Mouse (Mus musculus) adrenal gland, adult 8-10 months (tissue): ENCODE results near the gene Slc35f2. TPM values are rescaled to one million over a fixed set of nuclear protein-coding genes. Genes with fewer than 3 reads are reported as not detected.

Experiments
- DNase-seq: peaks from one replicate; pipeline ENCODE4 v3.0.0; 2022
- total RNA-seq, 4 experiments: library from RNA; stranded (reverse); gene quantifications; 2 replicates each; pipeline ENCODE4 v1.2.4; 2022

Slc35f2 gene
- total RNA-seq: 1 to 10 TPM; 1.2 to 3.3 (median 2.5) TPM

DNA sequence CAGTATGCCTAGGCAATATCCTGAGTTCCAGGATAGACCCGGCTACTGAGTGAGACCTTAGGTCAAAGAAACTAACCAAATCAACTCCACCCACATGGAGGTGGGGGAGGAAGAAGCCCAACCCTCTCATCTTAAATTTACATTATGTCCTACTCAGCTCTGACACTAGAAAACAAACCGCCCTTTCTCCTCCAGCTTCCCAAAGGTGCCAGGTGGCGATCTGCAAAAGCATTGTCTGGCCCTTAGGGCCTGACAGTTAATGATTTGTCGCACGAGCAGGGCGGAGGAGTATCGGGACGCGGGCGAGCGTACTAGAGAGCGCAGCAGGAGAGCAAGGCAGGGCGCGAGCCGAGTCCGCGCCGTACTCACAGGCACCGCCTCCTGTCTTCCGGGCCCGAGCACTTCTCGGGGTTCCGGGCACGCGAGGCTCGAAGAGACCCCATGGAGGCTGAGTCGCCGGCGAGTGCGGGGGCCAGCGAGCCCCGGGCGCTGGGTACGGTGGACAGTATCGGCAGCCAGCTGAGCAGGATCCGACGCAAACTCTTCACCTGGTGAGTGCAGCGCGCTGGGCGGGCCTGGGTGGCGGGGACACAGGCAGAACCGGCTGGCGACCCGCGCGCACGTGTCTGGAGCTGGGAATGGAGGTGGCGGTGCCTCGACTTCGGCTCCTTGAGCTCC lies at the start of gene Slc35f2:
TSS of gene Slc35f2 (plus strand) at position 195 of the 678 bp plus-strand sequence.
- peak; percentile 3 for DNase-seq

DNA sequence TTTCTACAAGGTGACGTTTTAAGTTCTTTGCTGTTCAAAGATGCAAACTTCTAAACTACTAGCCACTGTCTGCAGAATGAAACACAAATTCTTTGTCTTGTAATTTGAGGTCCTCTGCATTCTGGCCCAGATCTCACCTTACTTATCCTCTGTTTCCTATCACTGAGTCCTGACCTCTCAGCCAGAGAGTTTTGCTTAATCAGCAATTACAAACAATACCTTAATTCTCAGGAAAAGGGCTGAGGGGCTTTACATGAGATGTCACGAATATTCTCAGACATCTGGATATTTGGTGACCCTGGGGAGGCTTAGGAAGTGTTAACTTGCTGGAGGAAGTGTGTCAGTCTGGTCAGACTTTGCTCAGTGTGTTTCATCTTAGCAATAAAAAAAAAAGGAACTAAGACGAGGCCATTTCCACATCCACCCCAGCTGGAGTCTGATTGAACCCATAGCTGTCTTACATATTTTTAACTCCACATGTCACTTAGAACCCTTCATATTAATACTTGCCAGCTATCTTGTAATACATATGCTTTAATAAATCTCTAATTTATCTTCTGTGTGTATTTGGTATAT lies 30.4 kb upstream of the Slc35f2 start:
- no peak for DNase-seq

DNA sequence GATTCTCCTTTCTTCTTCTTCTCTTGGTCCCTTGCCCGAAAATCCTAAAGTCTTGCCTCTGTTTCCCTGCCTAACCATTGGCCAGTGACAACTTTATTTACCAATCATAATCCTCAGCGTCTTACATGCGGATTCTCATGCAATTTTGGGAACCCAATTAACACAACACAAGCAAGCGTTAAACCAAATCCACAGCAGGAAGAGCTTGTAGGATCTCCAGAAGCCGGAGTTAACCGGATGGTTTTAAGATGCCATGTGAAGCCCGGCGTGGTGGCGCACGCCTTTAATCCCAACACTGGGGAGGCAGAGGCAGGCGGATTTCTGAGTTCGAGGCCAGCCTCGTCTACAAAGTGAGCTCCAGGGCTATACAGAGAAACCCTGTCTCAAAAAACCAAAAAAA lies 20.9 kb upstream of the Slc35f2 start:
- no peak for DNase-seq

DNA sequence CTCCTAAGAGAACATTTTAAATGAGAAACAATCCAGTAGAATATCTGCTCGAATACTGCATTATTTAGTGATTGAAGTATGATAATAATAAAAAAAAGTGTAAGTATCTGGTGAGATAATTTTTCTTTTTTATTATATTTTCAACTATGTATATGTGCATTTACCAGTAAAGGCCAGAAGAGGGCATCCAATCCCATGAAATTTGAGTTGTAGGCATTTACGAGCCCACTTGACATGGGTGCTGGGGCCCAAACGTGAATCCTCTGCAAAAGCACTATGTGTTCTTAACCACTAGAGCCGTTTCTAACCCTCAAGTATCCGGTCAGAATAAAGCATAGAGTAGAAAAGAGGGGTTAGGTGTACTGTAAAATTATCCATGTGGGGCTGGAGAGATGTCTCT lies 20.4 kb upstream of the Slc35f2 start:
- no peak for DNase-seq

DNA sequence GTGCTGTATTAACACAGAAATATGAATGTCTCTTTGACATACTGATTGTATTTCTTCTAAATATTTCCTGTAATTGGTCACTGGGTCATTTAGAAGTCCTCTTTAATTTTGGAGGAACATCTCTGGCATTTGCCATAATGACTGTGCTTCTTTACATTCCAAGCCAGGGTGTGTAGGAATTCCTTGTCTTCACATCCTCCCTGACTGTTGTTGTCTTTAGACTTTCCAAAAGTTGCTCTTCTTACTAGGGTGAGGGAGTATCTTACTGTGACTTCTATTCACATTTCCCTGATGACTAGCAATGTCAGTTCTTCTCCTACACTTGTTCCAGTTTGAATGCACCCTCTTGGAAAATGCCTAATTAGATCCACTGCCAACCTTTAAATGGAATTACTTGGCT lies 16.5 kb upstream of the Slc35f2 start:
- DNase-seq: no peak

DNA sequence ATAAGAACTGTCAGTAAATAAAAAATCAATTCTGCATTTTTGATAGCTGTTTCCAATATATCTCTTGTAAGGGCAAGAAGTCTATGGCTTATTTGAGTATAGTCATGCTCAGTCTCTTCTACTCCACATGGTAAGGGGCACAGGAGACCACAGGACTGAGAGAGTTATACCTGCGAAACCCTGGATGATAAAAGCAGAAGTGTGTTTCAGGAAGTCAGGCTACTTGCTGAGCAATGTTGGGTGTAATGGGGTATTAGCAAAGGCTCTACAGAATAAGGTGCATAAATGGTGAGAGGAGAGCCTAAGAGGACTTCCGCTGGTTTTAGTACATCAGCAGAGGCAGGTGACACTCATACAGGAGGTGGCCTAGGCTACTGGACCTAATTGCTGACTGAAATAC lies 13.2 kb upstream of the Slc35f2 start:
- no peak for DNase-seq

DNA sequence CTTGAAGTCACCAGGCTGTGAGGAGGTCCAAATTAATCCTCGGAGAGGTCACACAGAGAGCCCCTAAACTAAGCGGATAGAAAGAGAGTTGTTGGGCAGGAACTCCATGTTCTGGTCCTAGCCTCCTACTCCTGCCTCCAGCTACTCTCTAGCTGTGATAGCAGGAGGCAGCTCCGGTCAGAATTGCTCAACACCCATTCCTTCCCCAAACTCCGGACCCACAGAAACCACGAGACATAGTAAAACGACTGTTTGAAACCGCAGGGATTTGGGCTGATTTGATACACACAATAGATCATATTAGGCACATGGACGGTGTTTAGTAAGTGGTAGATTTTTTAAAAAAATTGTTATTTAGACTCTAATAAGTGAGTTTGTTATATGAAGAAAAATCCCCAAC lies 6.6 kb upstream of the Slc35f2 start:
- DNase-seq: no peak

DNA sequence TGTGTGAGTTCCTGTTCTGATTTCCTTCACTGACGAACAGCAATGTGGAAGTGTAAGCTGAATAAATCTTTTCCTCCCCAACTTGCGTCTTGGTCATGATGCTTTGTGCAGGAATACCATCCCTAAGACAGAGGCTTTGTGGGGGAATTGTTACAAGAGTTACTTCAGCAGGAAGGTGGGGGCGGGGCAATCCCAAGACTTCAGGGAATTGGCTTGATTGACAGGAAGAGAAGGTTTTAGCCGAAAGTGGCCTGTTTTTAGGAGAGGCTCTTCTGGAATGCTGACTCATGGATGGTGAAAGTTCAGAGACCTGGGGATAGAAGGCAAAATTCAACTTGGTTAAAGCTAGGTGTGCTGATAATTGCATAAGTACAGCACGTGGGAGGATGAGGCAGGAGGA lies 2.9 kb upstream of the Slc35f2 start:
- no peak for DNase-seq

DNA sequence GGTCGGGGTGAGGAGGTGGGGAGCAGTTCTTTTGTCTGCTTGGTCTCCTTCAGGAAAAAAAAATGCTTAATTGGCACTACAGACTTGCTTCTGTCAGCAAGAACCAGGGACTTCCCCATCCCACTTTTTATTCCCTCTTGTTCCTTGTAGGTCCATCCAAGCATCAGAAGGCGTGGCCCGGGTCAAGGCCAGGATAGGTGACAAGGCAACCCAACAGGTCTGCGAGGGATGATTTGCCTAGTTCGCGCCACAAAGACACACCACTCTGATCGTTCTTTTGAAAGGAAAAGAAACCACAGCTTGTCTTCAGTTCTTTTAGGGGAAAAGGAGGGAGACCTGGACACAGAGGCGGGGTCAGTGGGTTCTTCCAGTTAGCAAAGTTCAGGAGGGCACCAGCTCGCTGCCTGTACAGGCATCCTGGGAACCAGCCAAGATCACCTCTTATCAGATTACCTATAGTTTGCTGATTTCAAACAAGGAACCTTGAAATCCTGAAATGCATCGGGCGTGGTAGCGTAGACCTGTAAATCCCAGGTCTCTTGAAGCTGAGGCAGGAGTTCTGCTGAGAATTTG lies 481 bp upstream of the Slc35f2 start:
- DNase-seq: no peak

DNA sequence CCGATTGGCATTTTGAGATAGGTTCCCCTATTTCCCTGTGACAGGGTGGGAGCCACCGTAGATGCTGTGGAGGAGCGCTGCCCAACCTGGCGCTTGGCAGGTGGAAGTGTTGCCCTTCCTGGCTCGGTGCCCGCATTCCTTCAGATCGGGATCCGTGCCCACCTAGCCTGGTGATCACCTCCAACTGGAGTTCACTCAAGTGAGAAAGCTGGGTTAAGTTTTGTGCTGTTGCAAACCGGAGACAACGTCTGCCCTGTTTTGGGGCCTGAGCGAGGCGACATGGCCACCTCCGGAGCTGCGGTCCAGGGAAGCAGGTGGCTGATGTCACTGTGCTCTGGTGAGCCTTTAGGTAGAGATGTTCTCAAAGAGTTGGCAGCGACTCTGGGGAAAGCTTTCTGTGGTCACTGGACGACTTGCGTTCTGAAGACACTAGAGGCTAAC lies 803 bp downstream of the Slc35f2 start:
- no peak for DNase-seq

DNA sequence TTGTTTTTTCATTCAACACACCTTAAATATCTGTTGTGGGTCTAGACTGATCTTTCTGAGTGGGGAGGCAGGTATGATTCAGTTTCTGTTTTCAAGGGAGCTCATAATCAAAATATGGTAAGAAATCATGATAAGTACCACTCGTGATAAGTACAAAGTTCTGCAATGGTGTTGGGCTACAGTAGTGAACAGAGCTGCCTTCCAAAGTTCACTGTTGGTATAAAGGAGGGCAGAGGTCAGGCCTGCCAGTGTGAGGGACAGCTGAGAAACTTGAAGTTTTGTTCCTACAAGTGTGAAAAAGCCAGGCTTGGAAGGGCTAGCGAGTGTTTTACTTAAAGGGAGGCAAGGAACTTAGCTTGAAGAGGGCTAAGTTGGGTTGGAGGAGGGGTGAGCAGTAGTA lies 4.2 kb downstream of the Slc35f2 start:
- DNase-seq: no peak

DNA sequence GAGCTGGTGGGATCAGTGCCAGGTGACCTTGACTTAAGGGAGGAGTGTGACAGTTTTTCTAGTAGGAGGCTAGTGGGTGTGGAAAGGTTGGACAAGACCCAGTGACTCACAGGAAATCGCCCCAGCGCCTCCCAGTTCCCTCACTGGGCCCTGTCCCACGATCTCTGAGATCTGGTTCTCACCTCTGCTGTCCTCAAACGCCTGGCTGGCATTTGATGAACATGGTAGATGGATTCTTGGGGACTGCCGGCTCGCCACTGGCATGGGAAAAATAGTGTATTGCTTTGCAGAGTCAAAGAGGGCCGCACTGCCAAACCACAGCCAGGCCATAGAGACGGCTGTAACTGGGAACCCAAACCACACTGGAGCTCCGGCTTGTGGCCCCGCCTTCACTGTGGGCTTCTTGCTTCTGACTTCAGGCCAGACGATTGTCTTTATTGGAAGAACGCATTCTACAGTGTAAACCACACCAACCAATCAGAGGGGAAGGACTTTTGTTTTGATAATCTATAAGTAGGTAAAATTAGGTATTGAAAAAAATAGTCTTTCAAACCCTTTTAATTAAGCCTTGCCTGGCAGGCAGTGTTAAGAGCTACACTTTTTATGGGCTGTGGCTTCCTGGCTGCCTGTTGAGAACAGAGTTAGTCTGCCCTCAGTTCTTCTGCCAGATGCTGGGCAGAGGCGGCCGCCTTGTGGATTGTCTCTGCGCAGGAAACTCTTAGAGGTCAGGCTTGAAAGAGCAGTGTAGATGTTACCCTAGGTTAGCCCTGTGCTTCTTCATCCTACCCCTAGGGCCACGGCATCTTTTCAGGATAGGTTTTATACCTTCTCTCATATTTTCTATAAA lies 15.4 kb downstream of the Slc35f2 start:
- no peak for DNase-seq

DNA sequence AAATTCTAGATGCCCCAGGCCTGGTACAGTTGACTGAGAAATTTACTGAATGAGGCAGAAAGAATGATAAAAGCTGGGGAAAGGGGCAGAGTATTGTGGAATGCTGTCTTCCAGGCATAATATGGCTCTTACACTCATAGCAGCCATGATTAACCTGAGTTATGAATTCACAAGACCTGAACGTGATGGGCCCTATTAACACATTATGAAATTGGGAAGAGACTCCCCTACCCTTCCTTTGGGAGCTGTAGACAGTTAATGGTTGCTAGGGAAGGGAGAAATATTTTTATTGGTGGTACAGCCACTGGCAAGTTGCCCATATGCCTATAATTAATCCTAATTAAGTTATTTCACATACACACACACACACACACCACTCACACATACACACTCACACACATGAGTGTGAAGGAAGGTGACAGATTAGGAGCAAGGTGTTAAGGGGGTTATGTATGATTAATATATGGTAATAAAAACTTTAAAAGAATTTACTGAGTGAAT lies 22.5 kb downstream of the Slc35f2 start:
- DNase-seq: no peak

DNA sequence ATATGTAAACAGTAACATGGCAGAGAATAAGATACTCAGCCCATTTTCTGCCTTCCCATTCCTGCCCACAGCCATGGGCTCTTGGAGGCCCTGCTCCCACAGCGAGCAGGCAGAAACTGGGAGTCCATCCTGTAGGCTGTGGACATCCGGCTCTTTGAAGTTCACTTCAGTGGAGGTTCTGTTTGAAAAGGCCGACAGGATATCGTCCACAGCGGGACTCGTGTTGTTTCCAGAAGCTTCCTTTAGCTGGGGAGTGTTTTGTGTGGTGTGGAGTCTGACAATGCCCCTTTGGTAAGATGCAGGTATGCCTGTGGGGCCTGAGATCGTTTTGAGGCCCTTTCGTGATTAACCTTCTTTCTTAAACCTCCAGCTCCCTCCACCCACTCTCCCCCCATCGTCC lies 23.2 kb downstream of the Slc35f2 start:
- no peak for DNase-seq

DNA sequence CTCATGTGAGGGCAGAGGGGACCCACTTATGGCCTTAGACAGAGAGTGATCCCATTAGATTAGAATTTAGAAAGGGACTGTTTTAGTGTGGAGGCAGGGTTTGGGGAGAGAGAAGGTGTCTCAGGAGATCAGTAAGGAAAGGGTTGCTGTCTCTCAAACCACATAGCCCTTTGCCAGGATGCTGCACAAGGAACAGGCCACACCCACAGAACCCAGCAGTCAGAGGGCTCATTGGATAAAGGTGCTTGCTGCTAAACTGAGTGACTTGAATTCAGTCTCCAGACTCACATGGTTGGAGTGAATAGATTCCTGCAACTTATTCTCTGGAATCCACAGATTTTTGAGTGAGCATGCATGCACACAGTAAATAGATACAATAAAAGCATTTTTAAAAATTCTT lies 24.0 kb downstream of the Slc35f2 start:
- DNase-seq: no peak

DNA sequence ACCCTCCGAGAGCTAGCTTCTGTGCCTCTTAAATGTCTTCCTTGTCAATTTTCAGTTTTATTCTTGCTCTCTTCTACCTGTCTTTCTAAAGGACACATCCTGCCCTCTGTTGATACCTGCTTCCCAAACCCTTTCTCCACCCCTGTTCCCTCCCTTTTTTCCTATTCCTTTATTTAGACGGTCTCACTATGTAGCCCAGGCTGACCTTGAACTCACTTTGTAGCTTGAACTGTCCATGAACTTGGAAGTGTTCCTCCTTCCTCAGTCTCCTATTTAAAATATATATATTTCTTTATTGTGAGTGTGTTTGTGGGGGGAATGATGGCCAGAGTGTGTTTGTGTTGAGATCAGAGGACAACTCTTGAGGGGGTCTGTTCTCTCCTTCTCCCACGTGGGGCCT lies 25.0 kb downstream of the Slc35f2 start:
- no peak for DNase-seq

DNA sequence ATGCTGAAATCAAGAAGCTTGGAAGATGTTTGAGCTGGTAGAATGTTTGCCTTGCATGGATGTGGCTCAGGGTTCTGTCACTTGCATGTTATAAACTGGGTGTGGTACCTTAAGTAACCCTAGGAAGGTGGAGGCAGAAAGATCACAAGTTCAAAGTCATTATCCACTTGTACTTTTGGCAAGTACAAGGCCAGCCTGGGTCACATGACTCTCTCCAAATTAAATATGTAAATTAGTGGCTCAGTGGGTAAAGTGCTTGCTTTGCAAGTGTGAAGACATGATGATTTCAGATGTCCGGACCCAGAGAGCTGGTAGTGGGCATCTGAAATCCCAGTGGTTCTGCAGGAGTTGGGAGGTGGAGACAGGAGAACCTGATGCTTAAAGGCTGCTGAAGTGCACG lies 25.8 kb downstream of the Slc35f2 start:
- no peak for DNase-seq

DNA sequence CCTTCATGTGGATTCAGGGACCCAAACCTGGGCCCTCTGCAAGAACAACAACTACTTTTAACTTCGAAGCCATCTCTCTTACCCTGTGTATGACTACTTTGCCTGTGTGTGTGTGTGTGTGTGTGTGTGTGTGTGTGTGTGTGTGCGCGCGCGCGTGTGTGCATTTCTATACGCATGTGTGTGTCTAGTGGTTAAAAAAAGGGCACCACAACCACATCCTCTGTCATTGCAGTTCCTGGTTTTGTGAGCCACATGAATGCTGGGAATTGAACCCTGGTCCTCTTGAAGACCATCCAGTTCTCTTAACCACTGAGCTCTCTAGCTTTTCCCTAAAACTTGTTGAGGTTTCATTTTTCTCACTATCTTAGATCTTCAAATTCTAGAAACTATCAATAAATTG lies 31.6 kb downstream of the Slc35f2 start:
- no peak for DNase-seq

DNA sequence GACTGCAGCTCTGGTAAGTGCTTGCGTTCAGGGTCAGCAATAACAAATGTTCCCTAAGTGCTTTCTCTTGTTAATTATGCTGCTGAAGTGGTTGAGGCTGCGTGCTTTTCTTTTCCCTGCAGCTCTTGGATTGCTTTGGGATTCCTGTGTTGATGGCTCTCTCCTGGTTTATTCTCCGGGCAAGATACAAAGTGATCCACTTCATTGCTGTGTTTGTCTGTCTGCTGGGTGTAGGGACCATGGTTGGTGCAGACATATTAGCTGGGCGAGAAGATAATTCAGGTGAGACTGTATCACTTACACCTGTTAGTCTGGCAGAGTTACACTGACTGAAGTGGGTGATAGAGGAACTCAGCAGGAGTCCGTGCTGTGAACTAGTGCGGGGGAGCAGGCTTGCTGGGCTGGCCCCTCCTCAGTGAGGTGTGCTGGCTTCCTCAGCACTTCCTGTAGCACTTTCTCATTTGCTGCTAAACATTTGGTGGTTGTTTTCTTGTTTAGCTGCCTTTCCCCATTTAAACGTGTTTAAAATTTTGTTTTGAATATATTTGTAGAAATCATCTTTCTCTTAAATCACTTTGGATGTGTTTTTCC lies 35.3 kb downstream of the Slc35f2 start:
- DNase-seq: no peak

DNA sequence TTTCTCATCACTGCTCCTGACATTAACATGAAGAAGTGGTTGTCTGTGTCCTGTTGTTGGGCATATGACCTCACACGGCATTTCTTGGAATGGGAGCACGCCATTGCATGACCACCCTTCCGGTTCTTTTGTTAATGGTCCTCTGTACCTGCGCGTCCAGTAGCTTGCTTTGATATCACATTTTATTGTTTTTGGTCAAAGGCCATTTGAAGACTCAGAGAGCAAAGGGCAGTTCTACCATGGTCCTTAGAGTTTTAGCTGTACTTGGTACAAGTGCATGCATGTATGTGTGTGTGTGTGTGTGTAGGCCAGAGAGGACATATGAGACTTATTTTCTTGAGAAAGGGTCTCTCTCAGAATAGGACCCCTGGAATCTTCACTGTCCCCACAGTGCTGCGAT lies 42.1 kb downstream of the Slc35f2 start:
- DNase-seq: no peak

DNA sequence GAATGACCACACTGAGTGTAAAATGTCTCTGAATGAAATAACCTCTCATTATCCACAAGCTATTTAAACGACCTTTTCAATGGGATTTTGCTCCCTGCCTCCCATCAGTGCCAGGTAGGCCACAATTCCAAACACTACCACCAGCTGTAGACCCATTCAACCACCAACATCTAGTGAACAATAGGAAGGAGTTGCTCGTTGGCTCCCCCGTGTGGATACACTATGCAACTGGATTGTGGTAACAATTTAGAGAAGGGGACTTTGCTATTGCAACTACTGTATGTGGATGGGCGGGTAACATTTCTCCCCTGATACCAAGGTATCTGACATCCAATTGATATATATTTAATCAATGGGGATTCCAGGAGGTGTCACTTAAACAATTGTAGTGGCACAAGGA lies 47.4 kb downstream of the Slc35f2 start:
- DNase-seq: peak; percentile 11

DNA sequence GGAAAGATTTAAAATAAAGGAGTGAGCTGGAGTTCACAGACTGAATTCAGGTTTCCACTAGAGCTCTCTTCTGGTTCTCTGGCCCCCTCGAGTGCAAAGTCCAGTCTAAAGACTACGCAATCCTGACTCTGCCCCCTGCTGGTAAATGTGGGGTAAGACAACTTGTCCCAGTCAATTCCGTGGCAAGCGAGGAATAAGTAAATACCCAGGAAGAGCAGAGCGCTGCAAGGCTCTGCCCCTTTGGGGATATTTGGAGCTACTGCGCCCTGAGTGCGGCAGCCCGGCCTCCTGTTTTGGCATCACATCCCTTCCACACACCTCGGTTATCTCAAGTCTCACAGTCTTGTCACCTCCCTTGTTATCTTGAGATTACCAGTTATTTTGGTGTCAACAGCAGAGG lies 54.0 kb downstream of the Slc35f2 start:
- DNase-seq: no peak
